Mouse (Mus musculus) lung, embryonic 16.5 days (tissue): ENCODE data around the gene Slc4a11. TPM values are rescaled to one million over a fixed set of nuclear protein-coding genes. Genes with fewer than 3 reads are reported as not detected.
"Not testable (repeated sequence)": the region's sequence is repeated elsewhere in the genome, so short reads cannot be mapped to it uniquely, and the experiment has no call there.

Source experiments
- ATAC-seq: fragments of 200-750 bp; cut with Nextera tagmentation; 2 replicates; pipeline ENCODE4 v1.8.0; 2017; ENCODE audit warnings: low read depth, mild to moderate bottlenecking, moderate library complexity
- H3K27ac ChIP-seq: fragments of 300-500 bp; sonication (generic); 2 replicates; pipeline ENCODE4 v1.5.1; 2014; ENCODE audit warnings: mild to moderate bottlenecking, control low read depth, low read length
- H3K27me3 ChIP-seq: fragments of 300-500 bp; sonication (generic); 2 replicates; pipeline ENCODE4 v1.6.1; 2014; ENCODE audit warnings: low read depth, low read length, mixed read lengths; ENCODE audit not compliant: control insufficient read depth, insufficient read depth
- H3K36me3 ChIP-seq: fragments of 300-500 bp; sonication (generic); 2 replicates; pipeline ENCODE4 v1.6.1; 2014; ENCODE audit warnings: low read length; ENCODE audit not compliant: control insufficient read depth, insufficient read depth
- H3K4me1 ChIP-seq: fragments of 300-500 bp; sonication (generic); replicated peaks from 2 replicates; pipeline ENCODE4 v1.6.1; 2014; ENCODE audit warnings: low read length, mixed read lengths; ENCODE audit not compliant: control insufficient read depth, insufficient read depth
- H3K4me2 ChIP-seq: fragments of 300-500 bp; sonication (generic); 2 replicates; pipeline ENCODE4 v1.6.1; 2014; ENCODE audit warnings: low read depth, low read length, control low read depth
- H3K4me3 ChIP-seq: fragments of 300-500 bp; sonication (generic); 2 replicates; pipeline ENCODE4 v1.5.1; 2014; ENCODE audit warnings: mild to moderate bottlenecking, low read length, control low read depth
- H3K9ac ChIP-seq: fragments of 300-500 bp; sonication (generic); 2 replicates; pipeline ENCODE4 v1.6.1; 2014; ENCODE audit warnings: low read length, control low read depth
- H3K9me3 ChIP-seq: fragments of 300-500 bp; sonication (generic); 2 replicates; pipeline ENCODE4 v1.6.1; 2016; ENCODE audit warnings: low read length; ENCODE audit not compliant: control insufficient read depth
- WGBS: fragments of 180-500 bp; shearing (Covaris S2); extraction: QIAGEN DNeasy Blood & Tissue Kit; methylation state at CpG from one replicate; pipeline ENCODE4 v1.1.7; 2014; 5-methylcytosine and 5-hydroxymethylcytosine counted together
- polyA plus RNA-seq: library from polyadenylated mRNA; unstranded; fragments of >200 nt; fragmentation: Nextera tagmentation; extraction: Ambion mirVana; gene quantifications from 2 replicates; pipeline ENCODE4 v1.2.1, GENCODE M21; 2015

Gene Slc4a11
- polyA plus RNA-seq, 1 experiment from 2014 or later: 0.53 TPM

GRCm38 (mm10) chr2:130663342-130663741 is 34.0 kb downstream of the Slc4a11 start:
- H3K27me3 ChIP-seq: no peaks in the 10 kb centered on the region
- peak overlapping the region; percentile 82 for H3K4me3 ChIP-seq
- peak overlapping the region; percentile 95 for H3K9ac ChIP-seq
- H3K36me3 ChIP-seq: peaks cover 16% of the 10 kb centered on the region
- ATAC-seq: no peak
- no peak overlapping the region for H3K27ac ChIP-seq
- WGBS: 90% methylated on average over 11 of the region's 11 CpGs
- no peaks in the 10 kb centered on the region for H3K9me3 ChIP-seq
- H3K4me1 ChIP-seq: peaks cover 18% of the 10 kb centered on the region
- peak overlapping the region; percentile 88 for H3K4me2 ChIP-seq

- no peak overlapping the region for H3K4me2 ChIP-seq
- WGBS: 95% methylated on average over 10 of the region's 10 CpGs
- peaks cover 34% of the 10 kb centered on the region for H3K36me3 ChIP-seq
- no peak for ATAC-seq
- H3K4me1 ChIP-seq: peaks cover 5% of the 10 kb centered on the region
- no peaks in the 10 kb centered on the region for H3K27me3 ChIP-seq
- H3K4me3 ChIP-seq: no peak overlapping the region
- H3K9ac ChIP-seq: no peak overlapping the region
- no peaks in the 10 kb centered on the region for H3K9me3 ChIP-seq
- no peak overlapping the region for H3K27ac ChIP-seq
Measured at GRCm38 (mm10) chr2:130658530-130658929, 38.8 kb downstream of the Slc4a11 start.

GRCm38 (mm10) chr2:130657541-130657940 is 39.8 kb downstream of the Slc4a11 start:
- H3K4me1 ChIP-seq: no peaks in the 10 kb centered on the region
- no peak overlapping the region for H3K4me2 ChIP-seq
- peaks cover 37% of the 10 kb centered on the region for H3K36me3 ChIP-seq
- no peak overlapping the region for H3K9ac ChIP-seq
- H3K9me3 ChIP-seq: no peaks in the 10 kb centered on the region
- no peak for ATAC-seq
- no peak overlapping the region for H3K27ac ChIP-seq
- no peak overlapping the region for H3K4me3 ChIP-seq
- no peaks in the 10 kb centered on the region for H3K27me3 ChIP-seq
- 88% methylated on average over 6 of the region's 6 CpGs for WGBS

- H3K9ac ChIP-seq: no peak overlapping the region
- peaks cover 33% of the 10 kb centered on the region for H3K36me3 ChIP-seq
- no peak overlapping the region for H3K4me2 ChIP-seq
- no peaks in the 10 kb centered on the region for H3K4me1 ChIP-seq
- no peak for ATAC-seq
- H3K27me3 ChIP-seq: no peaks in the 10 kb centered on the region
- H3K9me3 ChIP-seq: no peaks in the 10 kb centered on the region
- H3K27ac ChIP-seq: no peak overlapping the region
- WGBS: 93% methylated on average over 9 of the region's 9 CpGs
- H3K4me3 ChIP-seq: no peak overlapping the region
Measured at GRCm38 (mm10) chr2:130656536-130656935, 40.8 kb downstream of the Slc4a11 start.

GRCm38 (mm10) chr2:130655660-130656339 is 41.5 kb downstream of the Slc4a11 start:
- ATAC-seq: no peak
- H3K36me3 ChIP-seq: peaks cover 32% of the 10 kb centered on the region
- 85% methylated on average over 6 of the region's 6 CpGs for WGBS
- H3K4me3 ChIP-seq: no peak overlapping the region
- H3K4me1 ChIP-seq: no peaks in the 10 kb centered on the region
- no peak overlapping the region for H3K4me2 ChIP-seq
- no peaks in the 10 kb centered on the region for H3K9me3 ChIP-seq
- H3K9ac ChIP-seq: no peak overlapping the region
- H3K27ac ChIP-seq: no peak overlapping the region
- H3K27me3 ChIP-seq: no peaks in the 10 kb centered on the region

- Histone ChIP-seq H3K27me3 (no peaks in the 10 kb centered on the region), H3K4me2 (no peak overlapping the region), H3K4me1 (no peaks in the 10 kb centered on the region), H3K36me3 (peaks cover 25% of the 10 kb centered on the region), H3K4me3 (no peak overlapping the region), H3K9ac (no peak overlapping the region), H3K27ac (no peak overlapping the region), H3K9me3 (no peaks in the 10 kb centered on the region)
- no peak for ATAC-seq
- WGBS: 73% methylated on average over 1 of the region's 1 CpGs
Measured at GRCm38 (mm10) chr2:130653760-130654159, 43.6 kb downstream of the Slc4a11 start.

- no peak for ATAC-seq
- peaks cover 23% of the 10 kb centered on the region for H3K36me3 ChIP-seq
- WGBS: 85% methylated on average over 2 of the region's 2 CpGs
- H3K27me3 ChIP-seq: no peaks in the 10 kb centered on the region
- H3K4me3 ChIP-seq: no peak overlapping the region
- H3K9ac ChIP-seq: no peak overlapping the region
- no peaks in the 10 kb centered on the region for H3K9me3 ChIP-seq
- no peak overlapping the region for H3K4me2 ChIP-seq
- no peak overlapping the region for H3K27ac ChIP-seq
- no peaks in the 10 kb centered on the region for H3K4me1 ChIP-seq
Measured at GRCm38 (mm10) chr2:130653303-130653702, 44.0 kb downstream of the Slc4a11 start.

- H3K9ac ChIP-seq, H3K4me2 ChIP-seq, H3K4me3 ChIP-seq, H3K27ac ChIP-seq, H3K27me3 ChIP-seq, H3K36me3 ChIP-seq, H3K4me1 ChIP-seq, ATAC-seq, H3K9me3 ChIP-seq: not testable (repeated sequence)
- WGBS: 73% methylated on average over 6 of the region's 6 CpGs
Measured at GRCm38 (mm10) chr2:130649028-130649427, 48.3 kb downstream of the Slc4a11 start.

GRCm38 (mm10) chr2:130645198-130645597 is 52.1 kb downstream of the Slc4a11 start:
- WGBS: 73% methylated on average over 4 of the region's 4 CpGs
- no peaks in the 10 kb centered on the region for H3K27me3 ChIP-seq
- H3K9me3 ChIP-seq: no peaks in the 10 kb centered on the region
- H3K36me3 ChIP-seq: no peaks in the 10 kb centered on the region
- H3K9ac ChIP-seq: no peak overlapping the region
- no peak overlapping the region for H3K4me3 ChIP-seq
- H3K27ac ChIP-seq: no peak overlapping the region
- no peak overlapping the region for H3K4me2 ChIP-seq
- ATAC-seq: no peak
- H3K4me1 ChIP-seq: peaks cover 2% of the 10 kb centered on the region; the same call in 1 of the 2 replicates
